Comparison of ENCODE assay signal across 26 mouse cellular contexts in genomic region chr11:121734184-121734583, GRCm38 (mm10). TPM values are rescaled to one million over a fixed set of nuclear protein-coding genes. Genes with fewer than 3 reads are reported as not detected.
DNase-seq lines count a peak whose midpoint lies in the region; ATAC-seq and TF ChIP-seq lines count a peak whose summit lies in the region.
"Had no signal": no experiment of that assay in that cellular context is flagged by ENCODE, and none has a peak within 500 bp of the region (broad histone marks: within the 10 kb centered on the region; RNA-seq: fewer than 3 reads in every experiment).

No protein-coding gene starts in this region.

- no peak overlapping the region for H3K27ac ChIP-seq in liver, embryonic 11.5 days (ENCODE audit: low read depth, low read length)
- no peak overlapping the region for H3K27ac ChIP-seq in liver, embryonic 12.5 days
- peak overlapping the region; percentile 65; the same call in 1 of the 2 replicates for H3K27ac ChIP-seq in bone marrow, adult 2 months (ENCODE audit: control insufficient read depth, insufficient read depth, low read depth, low read length, poor library complexity)
- 0 out of 2 replicates have a peak overlapping the region, but pooled peaks have one; percentile 16 for H3K27ac ChIP-seq in liver, postnatal 0 days (ENCODE audit: low read depth)
- H3K27ac ChIP-seq: embryonic facial prominence, embryonic 10.5 days; embryonic facial prominence, embryonic 15.5 days; forebrain, embryonic 13.5 days; hindbrain, embryonic 14.5 days; liver, embryonic 13.5 days; midbrain, embryonic 10.5 days; midbrain, embryonic 15.5 days had no signal

- H3K4me2 ChIP-seq in liver, embryonic 11.5 days: no peak overlapping the region
- no peak overlapping the region for H3K4me2 ChIP-seq in liver, embryonic 12.5 days
- no peak overlapping the region for H3K4me2 ChIP-seq in liver, postnatal 0 days (ENCODE audit: low read depth, low read length)
- H3K4me2 ChIP-seq: embryonic facial prominence, embryonic 15.5 days; forebrain, embryonic 13.5 days; heart, embryonic 11.5 days; hindbrain, embryonic 14.5 days; liver, embryonic 13.5 days; lung, embryonic 14.5 days; midbrain, embryonic 15.5 days had no signal

- H3K9me3 ChIP-seq in liver, embryonic 11.5 days (ENCODE audit: control insufficient read depth, low read length): no peaks in the 10 kb centered on the region
- H3K9me3 ChIP-seq in liver, embryonic 12.5 days (replicated peaks): no peaks in the 10 kb centered on the region
- H3K9me3 ChIP-seq in liver, postnatal 0 days (ENCODE audit: low read length): no peaks in the 10 kb centered on the region
- H3K9me3 ChIP-seq: embryonic facial prominence, embryonic 15.5 days; forebrain, embryonic 13.5 days; G1E; liver, embryonic 13.5 days; midbrain, embryonic 10.5 days; midbrain, embryonic 15.5 days had no signal

- no peak for TF ChIP-seq EP300 in liver, postnatal 0 days (IDR thresholded peaks at IDR 0.05; ENCODE audit: low read depth)

- H3K4me3 ChIP-seq in liver, embryonic 11.5 days (ENCODE audit: low read depth, low read length): no peak overlapping the region
- H3K4me3 ChIP-seq in liver, embryonic 12.5 days: no peak overlapping the region
- no peak overlapping the region for H3K4me3 ChIP-seq in bone marrow, adult 2 months (replicated peaks; ENCODE audit: control insufficient read depth, low read depth, low read length)
- H3K4me3 ChIP-seq in liver, postnatal 0 days (ENCODE audit: low read depth, low read length): no peak overlapping the region
- H3K4me3 ChIP-seq: embryonic facial prominence, embryonic 10.5 days; embryonic facial prominence, embryonic 15.5 days; forebrain, embryonic 13.5 days; liver, embryonic 13.5 days; midbrain, embryonic 10.5 days; midbrain, embryonic 15.5 days had no signal

- H3K27me3 ChIP-seq in liver, embryonic 11.5 days (replicated peaks; ENCODE audit: control insufficient read depth, insufficient read depth, low read length): no peaks in the 10 kb centered on the region
- H3K27me3 ChIP-seq in liver, embryonic 12.5 days (replicated peaks): no peaks in the 10 kb centered on the region
- no peaks in the 10 kb centered on the region for H3K27me3 ChIP-seq in liver, postnatal 0 days (ENCODE audit: insufficient read depth, low read length)
- H3K27me3 ChIP-seq: embryonic facial prominence, embryonic 15.5 days; forebrain, embryonic 13.5 days; liver, embryonic 13.5 days; midbrain, embryonic 15.5 days had no signal

- peak; percentile 12 for DNase-seq in liver, embryonic 11.5 days (ENCODE audit: low spot score)
- DNase-seq in liver, postnatal 0 days: no peak
- no peak for DNase-seq in urinary bladder, adult 2 months (ENCODE audit: low spot score)
- DNase-seq in cerebellum, postnatal 14 days: no peak
- DNase-seq in thymus, postnatal 10 days (ENCODE audit: low spot score in 2 of 2): no peak
- DNase-seq: adrenal gland, postnatal 14 days; cerebellum, adult 18-20 months; cerebellum, postnatal 10 days; kidney, adult 11 months; kidney, postnatal 14 days; layer of hippocampus, adult 9-11 months; liver, embryonic 13.5 days; lung, embryonic 14.5 days; lung, postnatal 36 days had no signal

- TF ChIP-seq POLR2A in bone marrow, adult 2 months (IDR thresholded peaks at IDR 0.05; ENCODE audit: borderline replicate concordance, control insufficient read depth, low read depth, low read length): no peak

- H3K9ac ChIP-seq in liver, embryonic 11.5 days (ENCODE audit: low read depth, low read length): no peak overlapping the region
- H3K9ac ChIP-seq in liver, embryonic 12.5 days: no peak overlapping the region
- H3K9ac ChIP-seq in liver, postnatal 0 days (replicated peaks): no peak overlapping the region
- H3K9ac ChIP-seq: embryonic facial prominence, embryonic 15.5 days; forebrain, embryonic 13.5 days; hindbrain, embryonic 14.5 days; liver, embryonic 13.5 days; lung, embryonic 14.5 days; midbrain, embryonic 15.5 days had no signal

- no peaks in the 10 kb centered on the region for H3K36me3 ChIP-seq in liver, embryonic 11.5 days (ENCODE audit: control insufficient read depth, insufficient read depth, low read length)
- no peaks in the 10 kb centered on the region for H3K36me3 ChIP-seq in liver, embryonic 12.5 days
- no peaks in the 10 kb centered on the region for H3K36me3 ChIP-seq in liver, postnatal 0 days (replicated peaks; ENCODE audit: insufficient read depth, low read length)
- H3K36me3 ChIP-seq: embryonic facial prominence, embryonic 10.5 days; embryonic facial prominence, embryonic 15.5 days; G1E; liver, embryonic 13.5 days; midbrain, embryonic 10.5 days; midbrain, embryonic 15.5 days had no signal

- no peak for ATAC-seq in liver, embryonic 11.5 days (replicated peaks; ENCODE audit: low FRiP score)
- no peak for ATAC-seq in liver, embryonic 12.5 days
- peak; percentile 35 for ATAC-seq in liver, postnatal 0 days
- ATAC-seq in monocyte, adult 5-6 weeks (replicated peaks; ENCODE audit: insufficient number of reproducible peaks, low FRiP score, low TSS enrichment, poor library complexity, severe bottlenecking): peak; percentile 87
- ATAC-seq: forebrain, embryonic 13.5 days; inflammation-experienced regulatory T-cells, adult 6 months; midbrain, embryonic 15.5 days had no signal

- no peaks in the 10 kb centered on the region for H3K4me1 ChIP-seq in liver, embryonic 11.5 days (replicated peaks; ENCODE audit: control insufficient read depth, insufficient read depth, low read length)
- no peaks in the 10 kb centered on the region for H3K4me1 ChIP-seq in liver, embryonic 12.5 days
- H3K4me1 ChIP-seq in bone marrow, adult 2 months (ENCODE audit: control insufficient read depth, insufficient read depth, low read length): peaks cover 6% of the 10 kb centered on the region
- no peaks in the 10 kb centered on the region for H3K4me1 ChIP-seq in liver, postnatal 0 days (ENCODE audit: insufficient read depth)
- H3K4me1 ChIP-seq: forebrain, embryonic 13.5 days; liver, embryonic 13.5 days; midbrain, embryonic 15.5 days had no signal

- TF ChIP-seq CTCF in bone marrow, adult 2 months (IDR thresholded peaks at IDR 0.05; ENCODE audit: control insufficient read depth, insufficient read depth, low read length): no peak
- no peak for TF ChIP-seq CTCF in liver, postnatal 0 days (IDR thresholded peaks at IDR 0.05; ENCODE audit: low read depth)

- WGBS in liver, embryonic 11.5 days: 31% methylated on average over 1 of the region's 1 CpGs
- WGBS in liver, embryonic 12.5 days (ENCODE audit: insufficient replicate concordance): 29% methylated on average over 1 of the region's 1 CpGs
- 16% methylated on average over 1 of the region's 1 CpGs for WGBS in bone marrow, adult 2 months
- 25% methylated on average over 1 of the region's 1 CpGs for WGBS in liver, postnatal 0 days (ENCODE audit: insufficient replicate concordance)

RNA-seq across cellular contexts. Expression of gene Metrnl, which starts 32.8 kb away (rescaled TPM):
- polyA plus RNA-seq in liver, embryonic 11.5 days (2014; fragmentation: Nextera tagmentation; extraction: Ambion mirVana): 4.5 and 4.7 TPM in 2 replicates
- polyA plus RNA-seq in liver, embryonic 12.5 days (2016; fragmentation: Nextera tagmentation; extraction: Ambion mirVana): 3.7 and 4.8 TPM in 2 replicates
- polyA plus RNA-seq in bone marrow, adult 2 months (2011; ENCODE audit: insufficient read depth, insufficient read length, low replicate concordance, missing spikeins): 5.4 and 5.5 TPM in 2 replicates
- polyA plus RNA-seq in liver, postnatal 0 days (2015; fragmentation: Nextera tagmentation; extraction: Ambion mirVana): 4.7 and 6.7 TPM in 2 replicates
- total RNA-seq in monocyte, adult 5-6 weeks (2017): 262 to 469 TPM (median 399 TPM) in 3 replicates
- 39.0 and 46.7 TPM in 2 replicates for polyA plus RNA-seq in urinary bladder, adult 2 months (2012; rRNA removed)
- total RNA-seq: G1E had no signal
- polyA plus RNA-seq: G1E had no signal

Comparison
In these comparisons a context has a peak if more than half of its experiments do, and no peak if none do; other contexts are left out.
1. ATAC-seq: peak in liver, postnatal 0 days (single experiment) and monocyte, adult 5-6 weeks (single experiment); none in liver, embryonic 11.5 days (single experiment) and liver, embryonic 12.5 days (single experiment).
2. H3K27ac ChIP-seq: peak in bone marrow, adult 2 months (single experiment) and liver, postnatal 0 days (single experiment); none in liver, embryonic 11.5 days (single experiment) and liver, embryonic 12.5 days (single experiment).